Mouse (Mus musculus): ENCODE data around the gene Ctdnep1.

Gene Ctdnep1

GRCm38 (mm10) chr11:69981141-69981762 is at the start of gene Ctdnep1:
Ctdnep1 (plus strand) TSS chr11:69981156.
- in situ Hi-C loops (cut with MboI, MseI), result no loop called here

DNA sequence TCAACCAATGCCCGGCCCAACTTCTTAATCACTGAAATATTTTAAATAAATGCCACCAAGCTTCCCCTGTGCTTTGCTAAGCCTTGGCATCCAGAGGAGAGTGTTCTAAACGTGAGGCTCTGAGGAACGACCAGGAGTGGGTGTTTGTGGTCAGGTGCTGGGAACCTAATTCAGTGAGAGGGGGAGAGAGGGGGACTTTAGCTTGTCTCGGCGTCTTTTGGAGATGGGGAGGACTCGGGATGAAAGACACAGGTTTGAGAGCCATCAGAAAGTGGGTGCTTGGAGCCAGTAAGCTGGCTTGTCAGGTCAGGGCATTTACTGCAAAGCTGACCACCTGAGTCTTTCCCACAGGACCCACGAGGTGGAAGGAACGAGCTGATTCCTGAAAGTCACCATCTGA is 49.2 kb upstream of the Ctdnep1 start:
- in situ Hi-C loops (cut with MboI, MseI), result loop anchor here (5.0 kb wide), 1 partner anchor 36 kb away; no protein-coding TSS in a partner anchor

GRCm38 (mm10) chr11:69932254-69932653 is 48.7 kb upstream of the Ctdnep1 start:
- in situ Hi-C loops (cut with MboI, MseI), result loop anchor here (5.0 kb wide), 1 partner anchor 35 kb away; no protein-coding TSS in a partner anchor

- in situ Hi-C loops (cut with MboI, MseI), result loop anchor here (5.0 kb wide), 1 partner anchor 34 kb away; no protein-coding TSS in a partner anchor
Measured at GRCm38 (mm10) chr11:69933066-69933465, 47.9 kb upstream of the Ctdnep1 start.

GRCm38 (mm10) chr11:69934169-69934568 is 46.8 kb upstream of the Ctdnep1 start:
- in situ Hi-C loops (cut with MboI, MseI), result loop anchor here (5.0 kb wide), 1 partner anchor 33 kb away; no protein-coding TSS in a partner anchor

- in situ Hi-C loops (cut with MboI, MseI), result loop anchor here (5.0 kb wide), 1 partner anchor 33 kb away; no protein-coding TSS in a partner anchor
Measured at GRCm38 (mm10) chr11:69934681-69935080, 46.3 kb upstream of the Ctdnep1 start.

DNA sequence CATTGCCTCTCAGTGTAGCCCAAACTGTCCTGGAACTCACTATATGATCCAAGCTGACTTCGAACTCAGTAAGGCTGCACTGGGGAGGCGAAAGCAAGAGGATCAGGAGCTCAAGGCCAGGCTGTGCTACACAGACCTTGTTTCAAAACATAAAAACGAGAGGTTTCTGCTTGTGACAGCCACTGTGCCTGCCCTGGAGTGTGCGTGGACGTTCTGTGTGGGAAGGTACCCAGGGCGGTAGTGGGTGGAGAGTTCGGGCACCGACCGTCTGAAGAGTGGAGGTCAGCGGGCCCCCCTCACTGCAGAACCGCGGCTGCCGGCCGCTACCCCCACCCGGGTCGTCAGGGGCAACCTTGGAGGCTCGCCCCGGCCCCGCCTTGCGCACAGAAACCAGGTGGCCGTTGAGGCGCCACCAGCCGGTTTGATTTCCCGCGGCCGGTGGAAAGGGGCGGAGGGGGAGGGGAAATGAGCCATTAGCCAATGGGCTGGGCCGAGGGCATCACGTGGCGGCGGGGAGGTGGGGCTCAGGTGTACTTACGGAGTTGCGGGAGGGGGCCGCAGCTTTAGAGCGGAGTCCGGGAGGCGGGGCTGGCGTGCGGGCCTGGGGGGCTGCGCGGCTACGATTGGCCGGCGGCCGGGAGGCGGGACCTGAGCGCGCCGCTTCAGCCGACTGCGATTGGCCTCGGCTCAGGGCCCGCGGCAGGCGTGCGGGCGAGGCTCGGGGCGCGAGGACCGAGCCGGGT is 45.6 kb upstream of the Ctdnep1 start, which contains the start of gene Ybx2:
Gene Ybx2 (plus strand): TSS at position 660 of the 743 bp plus-strand sequence.
- in situ Hi-C loops (cut with MboI, MseI), result no loop called here

DNA sequence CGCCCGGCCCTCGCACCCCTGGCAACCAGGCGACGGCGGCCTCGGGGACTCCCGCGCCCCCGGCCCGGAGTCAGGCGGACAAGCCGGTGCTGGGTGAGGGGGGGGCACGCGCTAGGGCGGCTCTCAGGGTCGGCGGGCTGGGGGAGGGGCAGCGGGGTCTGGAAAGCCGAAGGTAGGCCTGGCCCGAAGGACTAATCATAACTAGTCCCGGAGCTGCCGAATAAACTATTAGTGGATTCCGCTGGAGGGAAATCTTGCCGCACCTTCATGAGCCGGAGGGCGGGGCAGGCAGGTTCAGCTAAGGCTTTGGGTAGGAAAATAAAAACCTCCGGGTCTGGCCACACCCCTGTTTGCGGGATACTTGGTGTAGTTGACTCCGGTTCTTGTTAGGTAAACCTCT is 44.8 kb upstream of the Ctdnep1 start:
- in situ Hi-C loops (cut with MboI, MseI), result no loop called here

- in situ Hi-C loops (cut with MboI, MseI), result no loop called here
Measured at GRCm38 (mm10) chr11:69936714-69937347, 44.1 kb upstream of the Ctdnep1 start.

DNA sequence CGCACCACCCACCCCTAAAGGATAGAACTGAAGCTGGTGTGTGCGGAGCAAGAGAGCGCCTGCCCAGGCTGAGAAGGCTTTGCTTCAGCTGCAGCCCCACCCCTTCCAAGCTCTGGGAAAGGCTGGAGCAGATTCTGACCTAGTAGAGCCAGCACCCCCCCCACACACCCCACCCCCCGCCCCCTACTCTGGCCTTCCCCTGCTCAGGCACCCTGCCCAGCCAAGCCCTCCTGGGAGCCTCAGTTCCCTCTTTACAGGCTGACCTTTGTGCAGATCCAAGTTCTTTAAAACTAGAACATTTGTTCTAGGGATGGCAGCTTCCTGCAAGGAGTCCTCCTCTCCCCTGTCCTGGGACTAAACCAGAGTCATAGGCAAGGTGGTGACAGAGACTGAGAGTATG is 43.6 kb upstream of the Ctdnep1 start:
- in situ Hi-C loops (cut with MboI, MseI), result no loop called here

DNA sequence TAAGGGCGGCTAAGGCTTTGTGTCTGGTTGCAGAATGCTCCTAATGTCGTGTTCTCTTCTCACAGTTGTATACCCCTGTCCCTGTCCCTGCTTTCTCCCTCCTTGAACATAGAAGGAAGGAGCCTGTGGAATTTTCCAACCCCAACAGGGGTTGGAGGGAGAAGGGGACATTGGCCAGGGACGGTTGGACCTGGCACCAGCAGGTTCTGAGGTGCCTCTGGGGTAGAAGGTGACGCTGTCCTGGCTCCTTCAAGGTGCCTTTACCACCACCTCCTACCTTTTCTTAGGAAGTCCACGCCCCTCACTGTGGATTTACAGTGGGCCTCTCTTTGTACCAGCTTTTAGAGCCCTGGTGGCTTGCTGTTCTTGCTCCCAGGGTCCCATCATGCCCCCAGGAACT is 43.1 kb upstream of the Ctdnep1 start:
- in situ Hi-C loops (cut with MboI, MseI), result no loop called here

GRCm38 (mm10) chr11:69938401-69938979 is 42.5 kb upstream of the Ctdnep1 start:
- in situ Hi-C loops (cut with MboI, MseI), result no loop called here

DNA sequence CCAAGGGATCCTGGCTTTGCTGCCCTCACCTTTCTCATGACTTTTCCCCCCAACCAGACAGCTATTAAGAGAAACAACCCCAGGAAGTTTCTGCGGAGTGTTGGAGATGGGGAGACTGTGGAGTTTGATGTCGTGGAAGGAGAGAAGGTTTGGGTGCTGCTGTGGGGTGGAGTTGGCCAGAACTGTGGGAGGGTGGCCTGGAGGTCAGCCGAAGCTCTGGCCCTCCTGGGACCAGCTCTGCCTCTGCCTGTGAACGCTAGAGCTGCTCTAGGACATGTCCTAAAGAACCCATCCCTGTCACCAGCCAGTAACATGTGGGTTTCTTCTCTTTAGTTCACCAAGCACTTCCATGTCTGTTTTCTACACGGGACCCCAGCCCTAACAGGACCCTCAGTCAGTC is 41.8 kb upstream of the Ctdnep1 start:
- in situ Hi-C loops (cut with MboI, MseI), result no loop called here

DNA sequence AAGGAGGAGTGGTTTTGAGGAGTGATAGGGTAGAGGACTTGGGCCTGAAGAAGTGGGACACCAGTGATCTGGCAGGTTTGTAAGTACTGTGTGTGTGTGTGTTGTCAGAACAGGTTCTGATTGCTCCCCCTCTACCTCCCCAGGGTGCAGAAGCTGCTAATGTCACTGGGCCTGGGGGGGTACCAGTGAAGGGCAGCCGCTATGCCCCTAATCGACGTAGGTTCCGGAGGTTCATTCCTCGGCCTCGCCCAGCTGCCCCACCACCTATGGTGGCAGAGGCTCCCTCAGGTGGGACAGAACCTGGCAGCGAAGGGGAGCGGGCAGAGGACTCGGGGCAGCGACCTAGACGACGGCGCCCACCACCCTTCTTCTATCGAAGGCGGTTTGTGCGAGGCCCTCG is 41.2 kb upstream of the Ctdnep1 start:
- in situ Hi-C loops (cut with MboI, MseI), result no loop called here

DNA sequence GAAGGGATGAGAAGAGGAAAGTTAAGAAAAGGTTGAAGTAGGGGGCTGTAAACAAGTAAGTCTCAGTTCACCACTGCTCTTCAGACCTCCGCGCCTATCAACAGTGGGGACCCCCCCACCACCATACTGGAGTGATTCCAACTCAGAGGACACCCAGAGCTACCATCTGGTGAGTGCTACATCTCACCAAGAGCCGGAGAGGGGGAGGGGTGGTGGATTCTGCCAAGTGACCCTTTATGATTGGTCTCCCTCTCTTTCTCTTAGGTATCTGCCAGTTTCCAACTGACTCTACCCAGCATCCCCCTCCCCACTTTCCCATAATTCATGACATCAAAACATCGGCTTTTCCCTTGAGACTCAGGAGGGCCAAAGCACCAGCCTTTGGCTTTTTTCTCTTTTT is 40.0 kb upstream of the Ctdnep1 start:
- in situ Hi-C loops (cut with MboI, MseI), result no loop called here

DNA sequence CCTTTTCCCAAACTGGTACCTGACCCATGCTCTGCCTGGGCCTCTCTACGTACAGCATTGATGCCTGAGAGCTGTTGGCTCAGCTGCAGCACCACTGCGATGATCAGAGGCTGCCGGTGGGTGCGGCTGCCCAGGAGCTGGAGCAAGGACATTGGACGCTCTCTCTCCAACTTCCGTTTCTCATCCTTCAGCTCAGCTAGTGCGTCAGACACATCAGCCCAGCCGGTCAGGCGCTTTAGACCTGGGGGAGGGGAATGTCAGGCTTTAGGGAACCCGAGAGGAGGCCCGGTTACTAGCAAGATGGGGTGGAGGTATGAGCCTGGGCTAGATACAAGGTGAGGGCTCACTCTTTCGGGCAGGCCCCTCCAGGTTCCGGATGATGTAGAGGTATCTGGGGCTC is 35.7 kb upstream of the Ctdnep1 start:
- in situ Hi-C loops (cut with MboI, MseI), result no loop called here

- in situ Hi-C loops (cut with MboI, MseI), result no loop called here
Measured at GRCm38 (mm10) chr11:69945997-69946891, 34.7 kb upstream of the Ctdnep1 start.

DNA sequence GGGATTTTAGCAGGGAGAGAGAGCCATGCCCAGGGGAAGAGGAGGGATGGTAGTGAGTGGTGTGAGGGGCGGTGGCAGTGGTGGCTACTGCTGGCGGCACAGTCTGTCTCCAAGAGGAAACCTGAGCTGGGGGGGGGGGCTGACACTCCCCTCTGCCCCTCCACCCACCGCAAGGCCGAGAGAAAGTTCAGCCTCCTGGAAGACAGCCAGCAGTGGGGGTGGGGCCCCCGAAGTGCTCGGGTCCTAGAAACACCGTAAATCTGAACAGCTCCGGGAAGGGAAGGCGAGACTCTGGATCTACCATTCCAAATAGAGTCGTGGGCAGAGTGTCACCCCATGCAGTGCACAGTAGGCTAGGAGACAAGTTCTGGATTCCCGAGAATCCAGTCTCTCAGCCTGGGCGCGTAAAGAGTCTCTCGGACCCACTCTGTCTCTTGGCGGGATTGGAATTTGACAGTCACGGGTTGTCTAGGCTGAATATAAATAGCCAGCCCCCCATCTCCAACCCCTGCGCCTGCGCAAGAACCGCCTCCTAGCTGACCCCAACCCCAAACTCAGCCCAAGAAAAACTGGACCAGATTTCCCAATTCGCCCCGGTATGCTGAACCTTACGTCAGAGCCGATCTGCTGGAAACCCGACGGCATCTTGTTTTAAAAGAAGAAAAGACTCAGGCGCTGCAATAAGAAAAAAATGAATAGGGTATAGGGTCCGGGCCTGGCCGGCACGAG is 33.5 kb upstream of the Ctdnep1 start:
- in situ Hi-C loops (cut with MboI, MseI), result no loop called here

GRCm38 (mm10) chr11:69948066-69948762 is 32.7 kb upstream of the Ctdnep1 start, which contains the start of gene Slc2a4:
Slc2a4 (minus strand) TSS chr11:69948188.
- in situ Hi-C loops (cut with MboI, MseI), result no loop called here

- in situ Hi-C loops (cut with MboI, MseI), result no loop called here
Measured at GRCm38 (mm10) chr11:69948763-69949150, 32.2 kb upstream of the Ctdnep1 start.

All from T-helper 2 cell (primary cell).